Mouse (Mus musculus): Measurements from ENCODE around the gene Gba2. TPM values are rescaled to one million over a fixed set of nuclear protein-coding genes. Genes with fewer than 3 reads are reported as not detected.

Gene Gba2
- polyA plus RNA-seq, 1 experiment from 2014 or later: 8.4 TPM

DNA sequence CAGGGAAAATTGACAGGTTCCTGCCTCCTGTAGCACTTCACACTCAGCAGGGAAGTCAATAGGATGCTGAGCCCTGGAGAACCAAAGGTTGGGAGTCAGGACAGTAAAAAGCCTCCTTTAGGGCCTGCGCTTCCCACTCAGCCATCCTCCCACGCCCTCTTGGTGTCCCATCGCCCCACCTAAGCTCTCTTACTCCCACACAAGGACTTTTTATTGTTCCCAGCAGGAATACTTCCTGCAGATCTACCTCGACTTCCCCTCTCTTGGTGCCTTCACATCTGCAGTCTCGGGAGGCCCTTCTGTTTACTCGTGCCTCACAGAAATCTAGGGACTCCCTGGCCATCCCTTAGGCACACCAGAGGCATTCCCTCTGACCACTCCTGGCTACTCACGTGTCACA is 4.7 kb upstream of the Gba2 start:
- Histone ChIP-seq H3K4me3 (ENCODE audit: low read depth, low read length) (no peak overlapping the region), H3K27me3 (ENCODE audit: insufficient read depth, low read length) (no peaks in the 10 kb centered on the region), H3K4me2 (ENCODE audit: low read depth, low read length) (no peak overlapping the region), H3K27ac (ENCODE audit: low read depth) (no peak overlapping the region), H3K9ac (replicated peaks) (no peak overlapping the region), H3K9me3 (ENCODE audit: low read length) (no peaks in the 10 kb centered on the region), H3K4me1 (ENCODE audit: insufficient read depth) (peaks cover 9% of the 10 kb centered on the region), H3K36me3 (replicated peaks; ENCODE audit: insufficient read depth, low read length) (peaks cover 39% of the 10 kb centered on the region)
- DNase-seq (no peak), ATAC-seq (no peak)
- TF ChIP-seq EP300 (IDR thresholded peaks at IDR 0.05; ENCODE audit: low read depth) (no peak), CTCF (IDR thresholded peaks at IDR 0.05; ENCODE audit: low read depth) (no peak)
- WGBS (ENCODE audit: insufficient replicate concordance): 83% methylated on average over 7 of the region's 7 CpGs

DNA sequence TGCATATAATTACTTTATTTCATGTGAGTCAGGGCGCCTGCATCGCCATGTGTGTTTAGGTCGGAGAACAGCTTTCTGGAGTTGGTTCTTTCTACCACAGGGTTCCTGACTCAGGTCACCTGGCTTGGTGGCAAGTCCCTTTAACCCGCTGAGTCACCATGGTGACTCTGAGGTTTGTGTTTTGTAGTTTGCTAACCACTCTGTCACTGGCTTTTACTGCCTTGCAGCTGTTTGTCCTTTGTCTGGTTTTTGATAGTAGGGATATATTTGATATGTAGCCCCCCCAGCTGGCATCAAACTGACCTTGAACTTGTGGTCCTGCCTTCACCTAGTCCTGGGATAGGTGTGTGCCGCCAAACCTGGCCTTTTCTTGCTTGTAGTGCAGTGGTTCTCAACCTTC is 3.6 kb upstream of the Gba2 start:
- Histone ChIP-seq H3K27ac (ENCODE audit: low read depth) (no peak overlapping the region), H3K36me3 (replicated peaks; ENCODE audit: insufficient read depth, low read length) (peaks cover 39% of the 10 kb centered on the region), H3K4me1 (ENCODE audit: insufficient read depth) (peaks cover 15% of the 10 kb centered on the region), H3K27me3 (ENCODE audit: insufficient read depth, low read length) (no peaks in the 10 kb centered on the region), H3K4me3 (ENCODE audit: low read depth, low read length) (no peak overlapping the region), H3K4me2 (ENCODE audit: low read depth, low read length) (no peak overlapping the region), H3K9me3 (ENCODE audit: low read length) (no peaks in the 10 kb centered on the region), H3K9ac (replicated peaks) (no peak overlapping the region)
- WGBS (ENCODE audit: insufficient replicate concordance): 78% methylated on average over 5 of the region's 5 CpGs
- no peak for TF ChIP-seq CTCF (IDR thresholded peaks at IDR 0.05; ENCODE audit: low read depth)
- no peak for TF ChIP-seq EP300 (IDR thresholded peaks at IDR 0.05; ENCODE audit: low read depth)
- ATAC-seq (no peak), DNase-seq (no peak)

DNA sequence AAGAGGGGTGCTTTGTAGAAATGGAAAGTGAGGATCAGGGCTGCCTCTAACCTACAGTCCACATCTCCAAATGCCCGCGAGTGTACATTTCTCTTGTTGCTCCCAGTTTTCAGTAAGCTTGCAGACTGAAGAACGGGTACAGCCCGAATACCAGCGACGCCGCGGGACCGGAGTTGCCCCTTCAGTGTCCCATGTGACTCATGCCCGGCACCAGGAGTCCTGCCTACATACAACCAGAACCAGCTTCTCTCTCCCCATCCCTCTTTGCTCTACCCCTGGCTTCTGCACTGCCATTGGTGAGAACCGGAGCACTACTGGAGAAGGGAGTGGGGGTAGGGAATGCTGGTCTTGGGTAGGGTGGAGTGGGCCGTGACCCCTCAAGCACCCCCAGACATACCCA is 2.7 kb upstream of the Gba2 start:
- no peak overlapping the region for H3K4me2 ChIP-seq (ENCODE audit: low read depth, low read length)
- no peak overlapping the region for H3K9ac ChIP-seq (replicated peaks)
- H3K9me3 ChIP-seq (ENCODE audit: low read length): no peaks in the 10 kb centered on the region
- 95% methylated on average over 12 of the region's 12 CpGs for WGBS (ENCODE audit: insufficient replicate concordance)
- H3K27ac ChIP-seq (ENCODE audit: low read depth): no peak overlapping the region
- TF ChIP-seq EP300 (IDR thresholded peaks at IDR 0.05; ENCODE audit: low read depth) (no peak), CTCF (IDR thresholded peaks at IDR 0.05; ENCODE audit: low read depth) (no peak)
- ATAC-seq (no peak), DNase-seq (no peak)
- no peaks in the 10 kb centered on the region for H3K27me3 ChIP-seq (ENCODE audit: insufficient read depth, low read length)
- H3K36me3 ChIP-seq (replicated peaks; ENCODE audit: insufficient read depth, low read length): peaks cover 39% of the 10 kb centered on the region
- H3K4me1 ChIP-seq (ENCODE audit: insufficient read depth): peaks cover 22% of the 10 kb centered on the region
- H3K4me3 ChIP-seq (ENCODE audit: low read depth, low read length): no peak overlapping the region

DNA sequence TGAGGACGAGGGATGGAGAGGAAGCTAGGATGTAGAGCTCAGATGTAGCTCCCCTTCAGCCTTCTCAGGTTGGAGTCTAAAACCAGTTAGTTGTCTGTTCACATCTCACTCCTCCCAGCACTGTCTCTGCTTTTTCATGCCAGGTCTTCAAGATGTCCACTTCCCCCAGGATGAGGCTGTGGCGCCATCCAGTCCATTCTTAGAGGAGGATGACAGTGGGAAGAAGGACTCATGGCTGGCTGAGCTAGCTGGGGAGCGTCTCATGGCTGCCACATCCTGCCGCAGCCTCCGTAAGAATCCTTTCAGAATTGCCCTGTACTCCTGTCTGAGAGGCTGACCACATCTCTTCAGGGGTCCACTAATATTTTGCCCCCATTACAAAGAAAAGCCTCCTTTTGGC is 2.0 kb upstream of the Gba2 start:
- H3K4me1 ChIP-seq (ENCODE audit: insufficient read depth): peaks cover 22% of the 10 kb centered on the region
- ATAC-seq (no peak), DNase-seq (no peak)
- WGBS (ENCODE audit: insufficient replicate concordance): 89% methylated on average over 5 of the region's 5 CpGs
- no peak overlapping the region for H3K27ac ChIP-seq (ENCODE audit: low read depth)
- H3K36me3 ChIP-seq (replicated peaks; ENCODE audit: insufficient read depth, low read length): peaks cover 39% of the 10 kb centered on the region
- H3K4me2 ChIP-seq (ENCODE audit: low read depth, low read length): no peak overlapping the region
- H3K9me3 ChIP-seq (ENCODE audit: low read length): no peaks in the 10 kb centered on the region
- no peaks in the 10 kb centered on the region for H3K27me3 ChIP-seq (ENCODE audit: insufficient read depth, low read length)
- H3K9ac ChIP-seq (replicated peaks): no peak overlapping the region
- no peak for TF ChIP-seq EP300 (IDR thresholded peaks at IDR 0.05; ENCODE audit: low read depth)
- no peak for TF ChIP-seq CTCF (IDR thresholded peaks at IDR 0.05; ENCODE audit: low read depth)
- H3K4me3 ChIP-seq (ENCODE audit: low read depth, low read length): no peak overlapping the region

DNA sequence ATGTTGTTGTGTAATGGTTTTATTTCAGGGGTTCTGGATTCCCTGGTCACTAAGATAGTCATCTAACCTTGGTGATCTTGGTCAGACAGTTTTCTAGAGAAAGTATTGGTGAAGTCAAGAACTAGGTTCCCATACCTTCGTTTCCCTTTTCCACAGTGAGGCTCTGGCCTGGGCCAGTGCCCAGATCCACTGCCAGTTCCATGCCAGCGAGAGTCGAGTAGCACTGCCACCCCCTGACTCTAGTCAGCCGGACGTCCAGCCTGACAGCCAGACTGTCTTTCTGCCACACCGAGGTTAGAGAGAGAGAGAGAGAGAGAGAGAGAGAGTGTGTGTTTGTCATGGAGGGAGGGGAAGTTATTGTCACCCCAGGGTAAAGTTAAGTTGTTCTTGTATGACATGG is 1.1 kb upstream of the Gba2 start:
- DNase-seq: no peak
- Histone ChIP-seq H3K27me3 (ENCODE audit: insufficient read depth, low read length) (no peaks in the 10 kb centered on the region), H3K36me3 (replicated peaks; ENCODE audit: insufficient read depth, low read length) (peaks cover 39% of the 10 kb centered on the region), H3K27ac (ENCODE audit: low read depth) (0 out of 2 replicates have a peak overlapping the region, but pooled peaks have one; percentile 20), H3K4me2 (ENCODE audit: low read depth, low read length) (peak overlapping the region; percentile 91), H3K9me3 (ENCODE audit: low read length) (no peaks in the 10 kb centered on the region), H3K4me1 (ENCODE audit: insufficient read depth) (peaks cover 22% of the 10 kb centered on the region), H3K4me3 (ENCODE audit: low read depth, low read length) (peak overlapping the region; percentile 92), H3K9ac (replicated peaks) (peak overlapping the region; percentile 86)
- TF ChIP-seq EP300 (IDR thresholded peaks at IDR 0.05; ENCODE audit: low read depth) (no peak), CTCF (IDR thresholded peaks at IDR 0.05; ENCODE audit: low read depth) (no peak)
- 68% methylated on average over 6 of the region's 6 CpGs for WGBS (ENCODE audit: insufficient replicate concordance)
- ATAC-seq: no peak

DNA sequence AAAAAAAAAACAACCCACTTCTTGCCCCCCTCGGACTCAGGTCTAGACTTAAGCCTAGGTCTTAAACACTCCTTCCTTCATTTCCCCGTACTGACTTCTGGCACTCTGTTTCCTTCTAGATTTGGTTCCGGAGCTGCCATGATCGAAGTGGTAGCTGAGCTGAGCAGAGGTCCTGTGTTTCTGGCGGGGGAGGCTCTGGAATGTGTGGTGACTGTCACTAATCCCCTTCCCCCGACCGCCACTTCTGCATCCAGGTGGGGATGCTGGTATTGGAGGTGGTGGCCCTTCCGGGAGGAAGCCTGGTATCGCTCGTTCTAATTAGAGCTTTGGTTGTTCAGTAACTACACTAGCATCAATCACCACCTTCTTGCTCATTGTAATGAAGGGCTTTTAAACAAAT is 583 bp upstream of the Gba2 start:
- H3K27me3 ChIP-seq (ENCODE audit: insufficient read depth, low read length): no peaks in the 10 kb centered on the region
- ATAC-seq (no peak), DNase-seq (no peak)
- peaks cover 42% of the 10 kb centered on the region for H3K36me3 ChIP-seq (replicated peaks; ENCODE audit: insufficient read depth, low read length)
- WGBS (ENCODE audit: insufficient replicate concordance): 5% methylated on average over 10 of the region's 10 CpGs
- peaks cover 22% of the 10 kb centered on the region for H3K4me1 ChIP-seq (ENCODE audit: insufficient read depth)
- peak overlapping the region; percentile 86 for H3K9ac ChIP-seq (replicated peaks)
- no peaks in the 10 kb centered on the region for H3K9me3 ChIP-seq (ENCODE audit: low read length)
- TF ChIP-seq CTCF (IDR thresholded peaks at IDR 0.05; ENCODE audit: low read depth) (no peak), EP300 (IDR thresholded peaks at IDR 0.05; ENCODE audit: low read depth) (no peak)
- H3K4me2 ChIP-seq (ENCODE audit: low read depth, low read length): peak overlapping the region; percentile 91
- peak overlapping the region; percentile 92 for H3K4me3 ChIP-seq (ENCODE audit: low read depth, low read length)
- H3K27ac ChIP-seq (ENCODE audit: low read depth): peak overlapping the region; percentile 87
